Mouse (Mus musculus) frontal cortex, postnatal 14 days (tissue): ENCODE measurements around the gene Ercc6l2.

ENCODE experiments used
- DNase-seq, 2 experiments: peaks; one replicate each; pipeline ENCODE4 v3.0.0; 2022; ENCODE audit warnings: low spot score in 2 of 2

Ercc6l2 gene

GRCm38 (mm10) chr13:63814746-63815681 is at the start of gene Ercc6l2:
Ercc6l2 (plus strand) TSS chr13:63815240.
- DNase-seq, result peak; percentile 98 to 99

- no peak for DNase-seq
Measured at GRCm38 (mm10) chr13:63766065-63766464, 49.0 kb upstream of the Ercc6l2 start.

- DNase-seq, result no peak
Measured at GRCm38 (mm10) chr13:63771009-63771408, 44.0 kb upstream of the Ercc6l2 start.

- no peak for DNase-seq
Measured at GRCm38 (mm10) chr13:63778925-63779324, 36.1 kb upstream of the Ercc6l2 start.

GRCm38 (mm10) chr13:63779376-63780291 is 35.4 kb upstream of the Ercc6l2 start:
- DNase-seq, result peak; percentile 10 to 13

GRCm38 (mm10) chr13:63792234-63792831 is 22.7 kb upstream of the Ercc6l2 start:
- no peak for DNase-seq

- no peak for DNase-seq
Measured at GRCm38 (mm10) chr13:63793345-63794308, 21.4 kb upstream of the Ercc6l2 start.

- no peak for DNase-seq
Measured at GRCm38 (mm10) chr13:63798677-63799076, 16.4 kb upstream of the Ercc6l2 start.

- DNase-seq, result no peak
Measured at GRCm38 (mm10) chr13:63799940-63800339, 15.1 kb upstream of the Ercc6l2 start.

GRCm38 (mm10) chr13:63801289-63801688 is 13.8 kb upstream of the Ercc6l2 start:
- DNase-seq, result no peak

- no peak for DNase-seq
Measured at GRCm38 (mm10) chr13:63807233-63807632, 7.8 kb upstream of the Ercc6l2 start.

- DNase-seq, result no peak
Measured at GRCm38 (mm10) chr13:63807979-63808378, 7.1 kb upstream of the Ercc6l2 start.

- DNase-seq, result no peak
Measured at GRCm38 (mm10) chr13:63811477-63811876, 3.6 kb upstream of the Ercc6l2 start.

GRCm38 (mm10) chr13:63815931-63816330 is 891 bp downstream of the Ercc6l2 start:
- DNase-seq, result no peak

GRCm38 (mm10) chr13:63845758-63846157 is 30.7 kb downstream of the Ercc6l2 start:
- no peak for DNase-seq

- DNase-seq, result no peak
Measured at GRCm38 (mm10) chr13:63850308-63851011, 35.4 kb downstream of the Ercc6l2 start.

- DNase-seq, result no peak
Measured at GRCm38 (mm10) chr13:63872585-63873282, 57.7 kb downstream of the Ercc6l2 start.

GRCm38 (mm10) chr13:63877138-63877537 is 62.1 kb downstream of the Ercc6l2 start:
- no peak for DNase-seq

- DNase-seq, result no peak
Measured at GRCm38 (mm10) chr13:63879105-63879863, 64.2 kb downstream of the Ercc6l2 start.
